Comparison of ENCODE assay signal across 16 mouse cellular contexts in the genomic region with DNA sequence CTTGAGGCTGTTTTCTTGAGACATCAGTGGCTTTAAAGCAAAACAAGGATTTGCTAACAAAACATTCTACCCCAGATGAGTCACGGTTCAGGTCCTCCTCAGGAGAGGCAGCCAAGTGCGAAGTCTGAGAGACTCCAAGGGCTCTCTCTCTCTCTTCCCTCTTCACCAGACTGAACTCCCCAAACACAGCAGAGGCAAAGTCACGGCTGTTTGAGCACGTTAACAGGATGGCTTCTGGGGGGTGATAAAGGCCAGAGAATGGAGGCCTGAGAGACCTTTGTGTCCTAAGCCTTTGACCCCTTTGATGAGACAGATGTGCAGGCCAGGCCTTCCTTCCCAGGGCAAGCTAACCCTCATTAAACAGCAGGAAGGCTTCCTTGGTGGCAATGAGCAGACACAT.
DNase-seq lines count a peak whose midpoint lies in the region; ATAC-seq and TF ChIP-seq lines count a peak whose summit lies in the region.
"Had no signal": no experiment of that assay in that cellular context is flagged by ENCODE, and none has a peak within 500 bp of the region (broad histone marks: within the 10 kb centered on the region; RNA-seq: fewer than 3 reads in every experiment).

No protein-coding gene starts in this region.

- POLR2A ChIA-PET in Patski (lab: Charles Lee): no interaction called here

- no peaks in the 10 kb centered on the region for H3K36me3 ChIP-seq in embryonic facial prominence, embryonic 10.5 days (replicated peaks)
- H3K36me3 ChIP-seq: heart, embryonic 15.5 days; hindbrain, embryonic 10.5 days had no signal

- ATAC-seq in Patski: peak; percentile 71
- ATAC-seq: midbrain, embryonic 16.5 days had no signal

- no peaks in the 10 kb centered on the region for H3K27me3 ChIP-seq in Patski
- peaks cover 25% of the 10 kb centered on the region; the same call in 1 of the 2 replicates for H3K27me3 ChIP-seq in embryonic facial prominence, embryonic 10.5 days (replicated peaks; ENCODE audit: low read depth, poor library complexity, severe bottlenecking)
- H3K27me3 ChIP-seq: heart, embryonic 15.5 days had no signal

- H3K9me3 ChIP-seq in embryonic facial prominence, embryonic 10.5 days: no peaks in the 10 kb centered on the region
- H3K9me3 ChIP-seq: heart, embryonic 15.5 days; hindbrain, embryonic 10.5 days had no signal

- peaks cover 21% of the 10 kb centered on the region for H3K4me1 ChIP-seq in embryonic facial prominence, embryonic 10.5 days

- H3K4me3 ChIP-seq in embryonic facial prominence, embryonic 10.5 days: no peak overlapping the region
- H3K4me3 ChIP-seq: heart, embryonic 15.5 days; hindbrain, embryonic 10.5 days had no signal

- DNase-seq in NIH3T3 (ENCODE audit: low read depth): peak; percentile 15
- peak; percentile 46 for DNase-seq in Patski (ENCODE audit: low read depth, low spot score)
- DNase-seq in kidney, adult 8-10 months: peak; percentile 12 to 28
- DNase-seq in kidney, postnatal 25 days: peak; percentile 35 to 51
- DNase-seq in embryonic facial prominence, embryonic 10.5 days (ENCODE audit: low spot score): no peak
- no peak for DNase-seq in thymus, postnatal 25 days
- DNase-seq in adrenal gland, postnatal 36 days: no peak
- DNase-seq: adrenal gland, postnatal 10 days; cerebellum, adult 18-20 months; heart, adult 18-20 months; lung, embryonic 14.5 days; lung, postnatal 4 days; right cerebral cortex, postnatal 14 days had no signal

- WGBS in embryonic facial prominence, embryonic 10.5 days: 13% methylated on average over 4 of the region's 4 CpGs

- CTCF ChIA-PET in Patski (lab: Charles Lee): interaction anchor here (1.3 to 2.0 kb wide), 2 partner anchors 11 to 563 kb away, joined by 3 to 5 read pairs; no protein-coding TSS in a partner anchor

- H3K27ac ChIP-seq in embryonic facial prominence, embryonic 10.5 days (replicated peaks): no peak overlapping the region
- H3K27ac ChIP-seq: heart, embryonic 15.5 days; hindbrain, embryonic 10.5 days had no signal

- no peak for TF ChIP-seq CTCF in Patski (IDR thresholded peaks at IDR 0.05)

- in situ Hi-C loops in Patski (cut with MboI; ENCODE audit: low pct_unique_long_range_greater_than_20kb): no loop called here

Comparison
In these comparisons a context has a peak if more than half of its experiments do, and no peak if none do; other contexts are left out.
1. DNase-seq: peak in NIH3T3 (single experiment), Patski (single experiment), kidney, adult 8-10 months (2 of 2) and kidney, postnatal 25 days (2 of 2); none in embryonic facial prominence, embryonic 10.5 days (single experiment), thymus, postnatal 25 days (single experiment) and adrenal gland, postnatal 36 days (0 of 2).